Mouse (Mus musculus): ENCODE measurements around the gene Dlg2. TPM values are rescaled to one million over a fixed set of nuclear protein-coding genes. Genes with fewer than 3 reads are reported as not detected.

Gene Dlg2
- polyA plus RNA-seq, 1 experiment: 4.1 TPM

DNA sequence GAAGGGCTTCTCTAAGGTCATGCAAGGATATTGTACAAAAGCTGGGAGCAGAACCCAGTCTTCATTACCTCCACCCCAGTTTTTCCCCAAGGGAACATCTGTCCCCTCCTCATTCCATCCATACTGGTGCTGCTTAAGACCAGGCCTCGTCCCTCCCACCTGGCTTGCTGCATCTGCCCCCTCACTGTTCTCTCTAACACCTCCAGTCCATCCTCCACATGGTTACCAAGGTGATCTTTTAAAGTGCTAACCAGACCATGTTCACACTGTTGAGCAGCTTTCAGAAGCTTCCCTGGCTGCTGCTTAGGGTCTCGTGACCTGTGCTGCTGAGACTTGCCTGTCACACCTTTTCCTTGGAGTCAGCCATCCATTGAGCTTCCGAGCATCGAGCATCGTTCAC, 1734.2 kb downstream of the Dlg2 start:
- Histone ChIP-seq H3K27me3 (replicated peaks) (no peaks in the 10 kb centered on the region), H3K4me1 (no peaks in the 10 kb centered on the region), H3K4me3 (replicated peaks) (no peak overlapping the region), H3K9me3 (no peaks in the 10 kb centered on the region), H3K36me3 (replicated peaks; ENCODE audit: low read length) (no peaks in the 10 kb centered on the region)
- TF ChIP-seq FLI1 (IDR thresholded peaks at IDR 0.05; ENCODE audit: low read length): no peak
- no peak for TF ChIP-seq GATA1 (IDR thresholded peaks at IDR 0.05; ENCODE audit: borderline replicate concordance, low read length)

DNA sequence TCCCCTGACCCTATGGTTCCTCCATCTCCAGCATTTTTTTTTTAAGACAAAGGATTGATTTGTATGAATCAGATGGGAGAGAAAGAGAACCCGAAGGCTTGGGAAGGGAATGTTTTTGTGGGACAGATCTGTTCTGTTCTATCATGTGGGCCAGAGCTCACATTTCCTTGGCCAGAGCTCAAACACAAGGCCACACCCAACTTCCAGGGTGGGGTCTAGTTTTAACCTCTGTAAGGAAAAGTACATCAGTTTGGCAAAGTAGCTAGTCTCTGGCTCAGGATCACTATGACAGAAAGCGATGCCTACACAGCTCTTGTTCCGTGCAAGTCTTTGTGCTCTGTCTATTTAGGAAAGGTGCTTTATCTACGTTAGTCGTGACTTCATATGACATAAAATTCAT, 1737.3 kb downstream of the Dlg2 start:
- Histone ChIP-seq H3K9me3 (no peaks in the 10 kb centered on the region), H3K36me3 (replicated peaks; ENCODE audit: low read length) (no peaks in the 10 kb centered on the region), H3K4me1 (no peaks in the 10 kb centered on the region), H3K4me3 (replicated peaks) (no peak overlapping the region), H3K27me3 (replicated peaks) (no peaks in the 10 kb centered on the region)
- TF ChIP-seq GATA1 (IDR thresholded peaks at IDR 0.05; ENCODE audit: borderline replicate concordance, low read length) (no peak), FLI1 (IDR thresholded peaks at IDR 0.05; ENCODE audit: low read length) (no peak)

GRCm38 (mm10) chr7:92218171-92218570, 1741.7 kb downstream of the Dlg2 start:
- H3K36me3 ChIP-seq (replicated peaks; ENCODE audit: low read length): no peaks in the 10 kb centered on the region
- TF ChIP-seq GATA1 (IDR thresholded peaks at IDR 0.05; ENCODE audit: borderline replicate concordance, low read length) (no peak), FLI1 (IDR thresholded peaks at IDR 0.05; ENCODE audit: low read length) (no peak)
- H3K9me3 ChIP-seq: no peaks in the 10 kb centered on the region
- H3K27me3 ChIP-seq (replicated peaks): no peaks in the 10 kb centered on the region
- H3K4me3 ChIP-seq (replicated peaks): no peak overlapping the region
- no peaks in the 10 kb centered on the region for H3K4me1 ChIP-seq

GRCm38 (mm10) chr7:92220619-92221018, 1744.1 kb downstream of the Dlg2 start:
- no peaks in the 10 kb centered on the region for H3K36me3 ChIP-seq (replicated peaks; ENCODE audit: low read length)
- no peaks in the 10 kb centered on the region for H3K9me3 ChIP-seq
- H3K4me3 ChIP-seq (replicated peaks): no peak overlapping the region
- no peaks in the 10 kb centered on the region for H3K4me1 ChIP-seq
- TF ChIP-seq FLI1 (IDR thresholded peaks at IDR 0.05; ENCODE audit: low read length) (no peak), GATA1 (IDR thresholded peaks at IDR 0.05; ENCODE audit: borderline replicate concordance, low read length) (no peak)
- H3K27me3 ChIP-seq (replicated peaks): no peaks in the 10 kb centered on the region

DNA sequence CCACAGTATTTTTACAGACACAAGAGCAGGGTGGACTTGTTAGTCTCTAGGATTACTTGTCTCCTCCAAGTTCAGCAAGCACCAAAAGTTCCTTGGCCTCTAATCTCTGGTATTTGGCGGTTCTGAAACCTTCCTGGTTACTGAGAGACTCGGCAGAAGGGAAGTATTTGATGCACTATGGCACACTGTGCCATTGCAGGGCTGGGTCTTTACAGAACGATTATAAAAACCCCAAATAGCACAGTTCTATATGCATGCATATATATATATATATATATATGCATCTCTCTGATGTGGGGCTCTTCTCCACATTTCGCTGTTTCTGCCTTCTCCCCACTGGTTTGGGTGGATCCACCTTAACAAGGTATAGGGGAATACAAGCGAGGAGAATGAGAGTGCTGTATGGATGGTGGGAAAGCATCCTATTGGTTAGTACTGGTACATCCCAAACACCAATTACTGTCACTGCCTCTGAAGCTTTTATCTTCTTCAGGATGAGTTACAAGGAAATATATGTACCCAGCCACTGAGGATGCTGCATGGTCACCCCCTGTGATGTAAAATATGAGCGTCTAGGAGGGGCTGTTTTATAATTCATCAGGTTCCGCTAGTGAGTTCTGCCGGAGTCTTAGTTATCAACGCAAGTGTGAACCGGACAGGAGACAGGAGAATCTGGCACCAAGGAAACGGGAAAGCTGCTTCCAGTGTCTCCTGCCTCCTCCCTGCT, 1758.2 kb downstream of the Dlg2 start:
- Histone ChIP-seq H3K9me3 (no peaks in the 10 kb centered on the region), H3K27me3 (replicated peaks) (no peaks in the 10 kb centered on the region), H3K36me3 (replicated peaks; ENCODE audit: low read length) (no peaks in the 10 kb centered on the region), H3K4me3 (replicated peaks) (no peak overlapping the region), H3K4me1 (no peaks in the 10 kb centered on the region)
- TF ChIP-seq FLI1 (IDR thresholded peaks at IDR 0.05; ENCODE audit: low read length): no peak

GRCm38 (mm10) chr7:92235541-92236031, 1759.1 kb downstream of the Dlg2 start:
- Histone ChIP-seq H3K9me3 (no peaks in the 10 kb centered on the region), H3K36me3 (replicated peaks; ENCODE audit: low read length) (no peaks in the 10 kb centered on the region), H3K27me3 (replicated peaks) (no peaks in the 10 kb centered on the region), H3K4me3 (replicated peaks) (no peak overlapping the region), H3K4me1 (no peaks in the 10 kb centered on the region)
- TF ChIP-seq FLI1 (IDR thresholded peaks at IDR 0.05; ENCODE audit: low read length) (no peak), GATA1 (IDR thresholded peaks at IDR 0.05; ENCODE audit: borderline replicate concordance, low read length) (no peak)

DNA sequence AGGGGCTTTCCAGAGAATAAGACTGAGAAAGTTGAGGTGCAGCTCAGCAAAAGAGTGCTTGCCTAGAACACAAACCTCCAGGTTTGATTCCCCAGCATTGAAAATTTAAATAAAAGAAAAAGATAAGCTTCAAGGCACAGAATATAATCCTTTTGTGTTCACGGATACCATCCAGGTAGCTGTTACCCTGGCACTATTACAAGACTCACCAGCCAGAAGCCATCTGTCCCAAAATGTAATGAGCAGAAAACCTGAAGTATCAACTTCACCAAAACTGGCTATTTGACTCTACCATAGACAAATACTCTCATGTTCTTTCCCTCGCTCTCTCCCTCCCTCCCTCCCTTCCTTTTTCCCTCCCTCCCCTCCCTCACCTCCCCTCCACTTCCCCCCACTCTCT, 1764.4 kb downstream of the Dlg2 start:
- no peak overlapping the region for H3K4me3 ChIP-seq (replicated peaks)
- no peak for TF ChIP-seq FLI1 (IDR thresholded peaks at IDR 0.05; ENCODE audit: low read length)
- no peak for TF ChIP-seq GATA1 (IDR thresholded peaks at IDR 0.05; ENCODE audit: borderline replicate concordance, low read length)
- H3K9me3 ChIP-seq: no peaks in the 10 kb centered on the region

DNA sequence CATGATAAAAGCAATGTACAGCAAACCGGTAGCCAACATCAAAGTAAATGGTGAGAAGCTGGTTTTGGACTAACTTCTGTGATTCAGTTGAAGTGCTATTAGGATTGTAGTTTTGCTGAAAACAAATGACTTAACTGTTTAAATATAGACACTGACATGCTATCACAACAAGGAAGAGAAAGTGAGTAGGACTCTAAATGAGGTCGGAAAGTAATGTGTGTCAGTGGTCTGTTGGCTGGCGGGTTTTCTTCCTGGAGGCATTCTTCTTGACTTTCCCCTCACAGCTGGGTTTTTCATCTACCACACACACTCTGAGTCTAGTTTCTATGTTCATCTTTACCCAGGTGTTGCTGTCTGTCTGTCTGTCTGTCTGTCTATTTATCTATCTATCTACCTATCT, 1771.1 kb downstream of the Dlg2 start:
- TF ChIP-seq GATA1 (IDR thresholded peaks at IDR 0.05; ENCODE audit: borderline replicate concordance, low read length): no peak
- no peak for TF ChIP-seq FLI1 (IDR thresholded peaks at IDR 0.05; ENCODE audit: low read length)

More for the DNA sequence above, 1764.4 kb downstream of the Dlg2 start:
- Histone ChIP-seq H3K27me3 (replicated peaks) (no peaks in the 10 kb centered on the region), H3K4me1 (no peaks in the 10 kb centered on the region), H3K36me3 (replicated peaks; ENCODE audit: low read length) (no peaks in the 10 kb centered on the region)

DNA sequence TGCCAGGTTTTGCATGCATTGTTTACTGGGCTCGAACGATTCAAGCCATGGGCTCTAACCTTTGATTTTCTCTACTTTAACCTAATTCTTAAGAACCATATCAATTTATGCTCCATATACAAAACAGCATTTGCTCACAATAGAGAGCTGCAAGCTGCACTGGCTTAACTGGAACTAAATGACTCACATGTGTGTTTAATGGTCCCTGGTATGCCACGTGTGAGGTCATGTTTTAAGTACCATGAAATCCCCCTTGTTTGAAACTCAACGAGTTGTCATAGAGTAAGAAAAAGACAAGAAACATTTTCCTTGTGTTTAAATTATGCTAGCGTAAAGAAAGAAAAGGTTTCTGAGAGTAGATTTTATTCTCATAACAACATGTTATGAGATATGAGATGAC, 1772.1 kb downstream of the Dlg2 start:
- no peaks in the 10 kb centered on the region for H3K9me3 ChIP-seq
- no peaks in the 10 kb centered on the region for H3K4me1 ChIP-seq
- no peaks in the 10 kb centered on the region for H3K36me3 ChIP-seq (replicated peaks; ENCODE audit: low read length)
- no peak overlapping the region for H3K4me3 ChIP-seq (replicated peaks)
- H3K27me3 ChIP-seq (replicated peaks): no peaks in the 10 kb centered on the region
- no peak for TF ChIP-seq GATA1 (IDR thresholded peaks at IDR 0.05; ENCODE audit: borderline replicate concordance, low read length)
- TF ChIP-seq FLI1 (IDR thresholded peaks at IDR 0.05; ENCODE audit: low read length): no peak

More for the DNA sequence above, 1771.1 kb downstream of the Dlg2 start:
- Histone ChIP-seq H3K36me3 (replicated peaks; ENCODE audit: low read length) (no peaks in the 10 kb centered on the region), H3K4me1 (no peaks in the 10 kb centered on the region), H3K9me3 (no peaks in the 10 kb centered on the region), H3K27me3 (replicated peaks) (no peaks in the 10 kb centered on the region), H3K4me3 (replicated peaks) (no peak overlapping the region)

DNA sequence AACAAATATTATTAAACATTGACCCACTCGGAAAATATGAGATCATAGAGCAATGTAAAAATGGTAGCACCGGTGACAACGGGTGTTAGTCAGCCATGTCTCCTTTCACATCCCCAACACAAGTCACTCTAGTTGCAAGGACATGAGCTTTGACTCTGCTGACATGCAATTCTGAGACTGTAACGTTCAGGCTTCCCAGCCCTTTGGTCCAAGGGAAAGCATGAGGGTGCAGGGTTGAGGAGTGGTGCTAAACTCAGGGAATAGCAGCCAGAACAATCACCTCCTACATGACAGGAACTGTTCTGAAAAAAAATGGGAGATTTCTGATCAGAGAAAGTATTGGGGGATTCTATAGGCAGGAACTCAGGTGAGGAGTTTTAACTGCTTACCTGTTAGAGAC, 1781.7 kb downstream of the Dlg2 start:
- TF ChIP-seq FLI1 (IDR thresholded peaks at IDR 0.05; ENCODE audit: low read length): no peak
- no peak for TF ChIP-seq GATA1 (IDR thresholded peaks at IDR 0.05; ENCODE audit: borderline replicate concordance, low read length)
- Histone ChIP-seq H3K27me3 (replicated peaks) (no peaks in the 10 kb centered on the region), H3K9me3 (no peaks in the 10 kb centered on the region), H3K4me1 (peaks cover 6% of the 10 kb centered on the region), H3K36me3 (replicated peaks; ENCODE audit: low read length) (no peaks in the 10 kb centered on the region), H3K4me3 (replicated peaks) (no peak overlapping the region)
